Mouse (Mus musculus) ovary, postnatal 36 days (tissue): ENCODE data around the gene Fstl3.
"Not testable (repeated sequence)": the region's sequence is repeated elsewhere in the genome, so short reads cannot be mapped to it uniquely, and the experiment has no call there.

ENCODE experiments used
- DNase-seq: peaks from one replicate; pipeline ENCODE4 v3.0.0; 2022; ENCODE audit warnings: low spot score, mixed read lengths

The Fstl3 gene

DNA sequence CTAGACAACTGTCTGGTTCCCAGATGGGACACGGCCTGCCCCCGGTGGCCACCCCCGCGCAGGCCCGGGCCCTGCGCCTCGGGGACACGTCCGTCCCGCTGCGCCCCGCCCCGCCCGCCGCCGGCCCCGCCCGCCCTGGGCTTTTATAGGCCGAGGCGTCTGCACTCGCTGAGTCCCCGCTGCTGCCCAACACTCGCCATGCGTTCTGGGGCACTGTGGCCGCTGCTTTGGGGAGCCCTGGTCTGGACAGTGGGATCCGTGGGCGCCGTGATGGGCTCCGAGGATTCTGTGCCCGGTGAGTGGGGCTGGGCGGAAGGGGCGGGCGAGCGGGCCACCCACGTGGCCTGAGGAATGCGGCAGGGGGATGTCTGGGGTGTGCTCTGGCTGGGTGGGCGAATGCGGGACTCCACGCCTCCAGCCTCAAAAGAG, at the start of gene Fstl3:
TSS of gene Fstl3 (plus strand) at position 170 of the 429 bp plus-strand sequence.
- peak; percentile 41 for DNase-seq

DNA sequence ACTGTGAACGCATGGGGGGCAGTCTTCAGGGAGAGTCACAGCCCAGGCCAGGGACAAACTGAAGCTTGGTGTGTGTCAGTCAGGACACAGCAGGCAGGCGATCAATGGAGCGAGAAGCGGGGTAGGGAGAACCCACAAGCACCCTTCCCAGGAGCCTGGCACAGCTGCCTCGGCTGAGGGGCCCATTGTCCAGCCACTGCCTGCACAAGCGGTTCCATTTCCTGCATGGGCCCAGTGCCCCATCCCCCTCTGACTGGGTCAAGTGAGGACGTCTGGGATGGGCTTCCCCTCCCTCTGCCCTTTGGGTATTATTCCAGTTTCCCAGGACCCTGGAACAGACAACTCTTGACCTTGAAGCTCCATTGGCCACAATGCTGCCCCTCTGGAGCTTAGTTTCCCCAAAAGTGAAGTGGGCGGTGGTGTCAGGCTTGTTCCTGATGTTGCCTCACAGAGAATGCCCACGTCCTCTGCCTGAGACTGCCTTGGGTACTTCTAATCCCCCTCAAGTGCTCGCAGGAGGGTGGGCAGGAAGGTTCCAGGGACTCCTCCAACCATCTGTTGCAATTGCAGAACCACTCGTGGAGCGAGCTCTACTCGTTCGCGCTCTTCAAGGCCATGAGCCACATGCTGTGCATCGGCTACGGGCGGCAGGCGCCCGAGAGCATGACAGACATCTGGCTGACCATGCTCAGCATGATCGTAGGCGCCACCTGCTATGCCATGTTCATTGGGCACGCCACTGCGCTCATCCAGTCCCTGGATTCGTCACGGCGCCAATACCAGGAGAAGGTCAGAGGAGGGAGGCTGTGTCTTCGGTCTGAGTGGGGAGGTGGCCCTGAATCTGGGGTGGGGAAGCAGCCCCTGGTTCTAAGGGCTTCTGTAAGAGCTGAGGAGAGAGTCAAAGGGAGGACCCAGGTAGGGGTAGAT, 48.5 kb upstream of the Fstl3 start:
- no peak for DNase-seq

DNA sequence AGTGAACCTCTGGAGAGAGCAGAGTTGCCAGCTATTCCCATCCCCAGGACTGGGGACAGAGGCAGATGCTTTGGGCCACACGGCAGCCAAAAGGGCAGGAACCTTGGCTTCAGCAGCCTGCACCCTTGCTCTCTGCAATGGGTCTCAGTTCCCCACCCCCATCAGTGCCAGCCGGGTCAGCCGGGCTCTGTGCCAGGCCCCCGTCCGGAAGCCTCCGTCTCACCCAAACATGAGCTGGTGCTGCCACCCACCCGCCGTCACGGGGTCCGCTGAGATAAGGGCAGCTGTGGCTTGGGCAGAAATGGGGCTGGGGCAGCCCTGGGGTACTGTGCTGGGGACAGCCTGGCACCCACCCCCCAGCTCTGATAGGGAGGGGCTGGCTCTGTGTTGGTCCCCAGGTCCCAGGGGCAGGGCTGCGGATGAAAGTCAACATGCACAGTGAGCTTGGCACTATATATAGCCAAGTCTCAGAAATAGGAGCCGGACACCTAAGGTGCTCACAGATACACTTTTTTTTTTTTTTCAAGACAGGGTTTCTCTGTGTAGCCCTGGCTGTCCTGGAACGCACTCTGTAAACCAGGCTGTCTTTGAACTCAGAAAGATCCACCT, 47.6 kb upstream of the Fstl3 start:
- peak; percentile 53 for DNase-seq

DNA sequence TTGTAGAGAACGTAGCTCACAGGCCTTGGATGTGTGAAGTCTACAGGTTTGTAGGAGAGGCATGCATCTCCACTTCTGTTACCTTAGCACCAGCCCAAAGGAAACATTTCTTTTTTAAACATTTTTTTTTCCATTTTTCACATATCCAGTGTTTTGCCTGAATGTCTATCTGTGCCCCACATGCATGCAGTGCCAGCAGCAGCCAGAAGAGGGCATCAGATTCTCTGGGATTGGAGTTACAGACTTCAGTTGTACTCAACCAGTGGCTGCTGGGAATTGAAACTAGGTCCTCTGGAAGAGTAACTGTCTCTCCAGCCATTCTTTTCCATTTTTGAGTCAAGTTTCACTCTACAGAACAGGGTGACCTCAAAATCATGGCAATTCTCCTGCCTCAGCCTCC, 44.6 kb upstream of the Fstl3 start:
- no peak for DNase-seq

DNA sequence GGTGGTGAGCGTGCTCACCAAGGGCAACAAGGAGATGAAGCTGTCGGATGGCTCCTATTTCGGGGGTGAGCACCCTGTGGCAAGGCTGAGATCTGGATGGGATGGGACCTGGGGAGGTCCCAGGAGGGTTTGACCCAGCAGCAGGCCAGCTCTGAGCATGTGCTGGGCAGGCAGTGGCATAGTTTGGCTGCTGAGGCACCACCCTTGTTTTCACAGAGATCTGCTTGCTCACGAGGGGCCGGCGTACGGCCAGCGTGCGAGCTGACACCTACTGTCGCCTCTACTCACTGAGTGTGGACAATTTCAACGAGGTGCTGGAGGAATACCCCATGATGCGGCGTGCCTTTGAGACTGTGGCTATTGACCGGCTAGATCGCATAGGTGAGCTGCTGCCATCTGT, 43.2 kb upstream of the Fstl3 start:
- no peak for DNase-seq

DNA sequence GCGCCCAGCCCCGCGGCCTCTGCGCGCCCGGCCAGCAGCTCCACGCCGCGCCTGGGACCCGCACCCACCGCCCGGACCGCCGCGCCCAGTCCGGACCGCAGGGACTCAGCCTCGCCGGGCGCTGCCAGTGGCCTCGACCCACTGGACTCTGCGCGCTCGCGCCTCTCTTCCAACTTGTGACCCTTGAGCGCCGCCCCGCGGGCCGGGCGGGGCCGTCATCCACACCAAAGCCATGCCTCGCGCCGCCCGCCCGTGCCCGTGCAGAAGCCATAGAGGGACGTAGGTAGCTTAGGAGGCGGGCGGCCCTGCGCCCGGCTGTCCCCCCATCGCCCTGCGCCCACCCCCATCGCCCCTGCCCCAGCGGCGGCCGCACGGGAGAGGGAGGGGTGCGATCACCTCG, 41.7 kb upstream of the Fstl3 start:
- no peak for DNase-seq

DNA sequence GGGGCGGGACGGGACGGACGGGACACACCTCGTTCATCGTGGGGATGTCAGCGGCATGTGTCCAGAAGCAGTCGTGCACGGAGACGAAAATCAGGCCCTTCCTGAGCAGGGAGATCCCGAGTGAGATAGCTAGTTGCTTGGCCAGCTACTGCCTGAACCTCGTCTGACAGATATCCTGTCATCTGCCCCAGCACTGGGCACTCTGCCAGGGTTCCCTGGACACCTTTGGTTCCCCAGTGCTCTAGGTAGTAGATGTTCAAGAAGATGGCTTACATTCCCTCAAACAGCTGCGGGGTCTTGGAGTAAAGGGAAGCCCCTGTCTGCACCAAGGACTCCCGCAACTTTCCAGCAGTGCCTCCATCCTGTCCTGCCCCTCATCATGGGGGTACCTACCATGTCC, 40.4 kb upstream of the Fstl3 start:
- no peak for DNase-seq

DNA sequence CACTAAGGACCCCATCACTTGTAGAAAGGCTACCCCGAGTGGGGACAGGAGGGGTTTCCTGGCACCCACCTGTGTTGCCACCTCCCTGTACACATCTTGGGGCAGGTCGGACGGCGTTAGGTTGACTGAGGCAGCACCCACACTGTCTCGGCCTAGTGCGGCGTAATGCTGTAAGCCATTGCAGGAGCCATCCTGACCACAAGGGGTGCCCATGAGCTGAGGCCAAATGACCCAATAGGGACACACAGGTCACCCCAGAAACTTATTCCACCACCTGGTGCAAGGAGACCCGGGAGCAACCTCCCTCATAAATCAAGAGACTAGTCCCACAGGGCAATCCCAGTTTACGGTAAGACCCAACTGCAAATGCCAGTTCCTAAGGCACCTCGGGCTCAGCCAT, 38.8 kb upstream of the Fstl3 start:
- DNase-seq: no peak

DNA sequence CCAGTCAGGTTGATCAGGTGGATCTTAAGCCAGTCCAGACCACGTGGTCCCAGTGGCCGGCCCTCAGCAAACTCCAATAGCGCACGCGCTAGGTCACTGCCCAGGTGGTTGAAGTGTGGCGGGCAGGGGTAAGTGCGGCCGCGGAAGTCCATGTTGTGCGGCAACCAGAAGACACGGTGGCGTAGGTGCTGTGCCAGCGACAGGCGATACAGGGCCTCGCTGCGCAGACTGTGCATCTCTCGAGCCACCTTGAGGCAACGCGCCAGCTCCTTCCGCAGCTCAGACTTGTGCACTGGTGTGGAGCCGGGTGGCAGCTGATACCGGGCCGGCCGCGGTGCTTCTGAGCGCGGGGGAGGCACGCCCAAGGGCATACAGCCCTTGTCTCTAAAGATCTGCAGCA, 37.8 kb upstream of the Fstl3 start:
- DNase-seq: no peak

DNA sequence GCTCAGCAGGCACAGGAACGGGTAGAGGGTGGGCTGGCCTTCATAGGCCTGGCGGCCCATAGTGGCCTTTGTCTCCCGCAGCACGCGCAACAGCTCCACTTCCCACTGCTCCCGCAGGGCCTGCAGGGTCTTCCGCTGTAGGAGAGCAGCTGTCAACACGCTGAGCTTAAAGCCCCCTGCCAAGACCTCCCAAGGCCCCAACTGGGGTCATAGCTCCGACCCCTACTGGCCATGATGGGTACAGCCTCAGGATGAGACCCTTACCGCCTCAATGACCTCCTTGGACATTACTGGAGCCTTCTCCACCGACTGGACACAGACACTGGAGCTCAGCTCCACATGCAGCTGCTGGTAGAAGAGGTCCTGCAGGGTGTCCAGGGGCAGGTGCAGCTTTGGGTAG, 36.2 kb upstream of the Fstl3 start:
- no peak for DNase-seq

DNA sequence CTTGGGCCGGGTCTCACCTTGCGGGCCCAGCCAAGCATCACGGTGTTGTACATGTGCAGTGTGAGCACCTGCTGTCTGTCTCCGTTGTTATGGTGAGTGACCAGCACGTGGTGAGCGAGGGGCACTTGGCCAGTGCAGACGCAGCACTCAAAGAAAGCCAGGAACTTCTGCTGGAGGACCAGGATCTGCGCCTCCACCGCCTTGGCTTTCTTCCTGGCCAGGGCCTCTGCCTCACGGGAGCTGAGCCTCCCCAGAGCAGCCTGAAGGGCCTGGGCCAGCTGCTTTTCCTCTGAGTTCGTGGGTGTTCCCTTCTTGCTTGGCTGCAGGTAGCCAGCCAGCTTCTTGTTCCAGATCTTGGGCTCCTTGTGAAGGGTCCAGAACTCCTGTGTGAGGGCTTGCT, 33.9 kb upstream of the Fstl3 start:
- DNase-seq: no peak

DNA sequence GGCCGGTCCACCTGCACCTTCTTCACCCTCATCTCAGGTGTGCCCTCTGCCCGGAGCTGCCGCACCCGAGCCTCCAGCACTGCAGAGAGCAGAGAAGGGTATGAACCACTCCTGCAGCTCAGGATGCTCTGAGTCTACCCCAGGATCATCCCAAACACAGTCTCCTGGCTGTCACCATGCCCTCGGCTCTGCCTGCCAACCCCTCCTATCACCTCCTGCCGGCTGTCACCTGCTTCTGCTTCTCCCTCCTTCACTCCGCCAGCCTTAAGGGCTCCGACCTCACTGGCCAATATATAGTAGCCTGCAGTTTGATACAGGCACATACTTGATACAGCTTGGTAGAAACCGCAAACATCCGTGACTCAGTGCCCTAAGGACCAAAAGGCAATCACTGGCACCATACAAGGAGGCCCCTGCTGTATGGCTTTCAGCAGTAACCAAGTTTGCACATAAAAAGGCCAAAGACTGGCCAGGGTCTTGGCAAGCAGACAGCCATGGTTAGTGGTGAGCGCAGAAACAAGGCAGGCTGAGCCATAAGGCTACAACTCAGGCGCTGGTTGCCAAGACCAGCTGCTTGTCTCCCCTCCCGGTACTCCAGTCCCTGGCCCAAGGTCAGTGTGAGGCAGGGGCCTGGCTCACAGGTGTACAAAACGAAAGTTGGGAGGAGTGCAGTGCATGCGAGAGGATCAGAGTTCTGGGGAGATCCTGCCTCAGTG, 33.3 kb upstream of the Fstl3 start:
- no peak for DNase-seq

DNA sequence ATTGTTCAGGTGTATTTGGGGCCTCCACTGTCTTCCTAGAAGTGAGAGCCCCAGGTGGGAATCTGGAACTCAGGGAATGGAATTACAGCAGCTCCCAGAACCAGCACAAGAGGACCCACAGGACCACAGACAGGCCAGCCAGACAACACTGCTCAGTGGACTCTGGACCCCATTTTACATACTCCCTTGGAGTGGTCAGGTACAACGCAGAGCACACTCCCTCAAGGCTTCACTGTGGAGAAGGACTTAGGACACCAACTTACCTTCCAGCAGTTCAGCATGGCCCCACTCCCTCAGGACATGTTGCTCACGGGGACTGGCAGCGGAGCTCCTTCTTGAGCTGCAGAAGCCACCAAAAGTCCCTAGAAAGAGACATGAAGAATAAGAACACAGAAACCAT, 31.7 kb upstream of the Fstl3 start:
- no peak for DNase-seq

DNA sequence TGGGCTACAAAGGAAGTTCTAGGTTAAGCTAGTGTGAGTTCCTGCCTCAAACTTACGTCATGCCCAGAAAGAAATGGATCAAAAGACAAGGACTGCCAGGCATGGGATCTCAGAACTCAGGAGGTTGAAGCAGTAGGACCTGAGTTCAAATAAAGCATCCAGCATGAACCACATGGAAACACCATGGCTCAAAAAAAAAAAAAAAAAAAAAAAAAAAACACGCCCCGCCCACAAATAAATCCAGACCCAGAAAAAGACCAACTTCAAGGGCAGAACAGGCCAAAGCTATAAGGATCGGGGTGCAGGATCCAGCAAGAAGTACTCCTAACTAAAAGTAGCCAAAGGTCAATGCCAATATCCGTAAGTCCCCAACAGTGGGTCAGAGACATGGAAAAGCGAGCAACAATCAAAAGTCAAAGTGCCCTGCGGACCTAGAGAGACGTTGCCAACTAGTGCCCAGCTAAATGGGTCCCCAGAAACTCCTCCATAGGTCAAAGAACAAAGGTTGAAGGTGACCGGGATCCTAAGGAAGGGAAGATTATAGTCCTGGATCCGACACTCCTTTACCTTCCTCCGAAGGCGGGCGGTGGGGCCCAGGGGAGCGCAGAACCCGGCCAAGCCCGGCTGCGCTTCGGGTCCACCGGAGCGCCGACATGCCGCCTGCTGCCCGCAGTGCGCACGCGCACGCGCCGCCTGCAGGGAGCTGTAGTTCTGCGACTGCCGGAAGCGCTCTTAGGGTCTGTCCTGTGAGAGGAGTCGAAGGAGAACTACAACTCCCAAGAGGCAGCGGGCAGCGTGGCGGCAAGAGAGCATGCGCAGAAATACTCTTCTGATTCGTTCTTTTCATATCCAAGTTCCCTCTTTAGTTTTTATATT, 30.9 kb upstream of the Fstl3 start, which contains the start of gene Polrmt:
TSS of gene Polrmt (minus strand) at position 684 of the 876 bp plus-strand sequence.
- peak; percentile 94 for DNase-seq

DNA sequence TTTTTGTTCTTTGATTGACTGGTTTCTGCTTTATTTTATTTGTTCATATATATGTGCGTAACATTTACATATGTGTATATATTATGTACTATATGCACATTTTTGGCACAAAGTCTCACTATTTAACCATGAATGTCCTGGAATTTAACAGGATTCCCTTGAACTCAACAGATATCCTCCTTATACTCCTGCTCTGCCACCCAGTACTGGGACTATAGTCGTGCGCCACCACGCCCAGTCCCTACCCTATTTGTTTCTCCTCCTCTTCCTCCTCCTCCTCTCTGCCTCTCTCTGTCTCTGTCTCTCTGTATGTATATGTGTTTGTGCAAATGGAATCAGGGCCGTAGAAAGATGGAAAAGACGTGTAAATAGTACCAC, 30.3 kb upstream of the Fstl3 start:
- peak; percentile 3 for DNase-seq

DNA sequence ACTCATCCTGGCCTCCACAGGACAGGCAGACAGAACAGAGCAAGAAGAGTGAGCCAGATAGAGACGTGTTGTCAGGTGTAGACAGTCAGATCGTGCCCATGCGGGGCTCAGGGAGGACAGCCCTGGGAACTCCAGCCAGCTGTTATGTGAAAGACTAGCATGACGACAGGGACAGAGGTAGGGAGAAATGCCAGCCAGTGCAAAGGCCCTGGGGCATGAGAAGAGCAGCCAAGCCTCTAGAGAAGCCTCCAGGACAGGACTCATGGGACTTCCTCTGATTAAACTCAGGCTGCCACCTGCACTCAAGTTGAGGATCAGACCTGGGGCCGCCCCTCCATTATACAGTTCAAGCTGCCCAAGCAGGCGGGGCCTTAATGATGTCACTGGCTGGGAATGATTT, 28.6 kb upstream of the Fstl3 start:
- peak; percentile 3 for DNase-seq

DNA sequence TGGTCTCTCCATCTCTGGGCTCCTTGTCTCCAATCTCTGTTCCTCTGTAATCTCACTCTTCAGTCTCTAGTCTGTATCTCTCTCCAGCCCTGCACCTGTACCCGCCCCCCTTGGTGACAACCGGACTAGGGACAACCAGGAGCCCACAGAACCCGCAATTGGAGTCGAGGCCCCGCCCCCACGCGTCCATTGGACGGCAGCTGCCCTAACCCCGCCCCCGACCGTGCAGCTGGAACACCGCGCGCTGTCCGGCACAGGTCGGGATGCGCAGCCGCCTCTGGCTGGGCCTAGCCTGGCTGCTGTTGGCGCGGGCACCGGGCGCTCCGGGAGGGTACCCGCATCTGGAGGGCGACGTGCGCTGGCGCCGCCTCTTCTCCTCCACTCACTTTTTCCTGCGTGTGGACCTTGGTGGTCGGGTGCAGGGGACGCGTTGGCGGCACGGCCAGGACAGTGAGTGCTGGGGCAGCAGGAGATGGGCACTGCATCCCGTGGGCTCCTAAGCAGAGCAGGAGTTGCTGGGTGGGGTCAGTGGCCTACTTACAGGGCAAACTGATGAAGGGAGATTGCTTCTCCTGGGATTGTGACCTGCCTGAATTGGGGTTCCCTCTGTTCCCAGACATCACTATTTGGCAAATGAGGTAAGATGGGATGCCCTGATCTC, 22.1 kb upstream of the Fstl3 start, which contains the start of gene Fgf22:
TSS of gene Fgf22 (plus strand) at position 221 of the 661 bp plus-strand sequence.
- DNase-seq: peak; percentile 72

DNA sequence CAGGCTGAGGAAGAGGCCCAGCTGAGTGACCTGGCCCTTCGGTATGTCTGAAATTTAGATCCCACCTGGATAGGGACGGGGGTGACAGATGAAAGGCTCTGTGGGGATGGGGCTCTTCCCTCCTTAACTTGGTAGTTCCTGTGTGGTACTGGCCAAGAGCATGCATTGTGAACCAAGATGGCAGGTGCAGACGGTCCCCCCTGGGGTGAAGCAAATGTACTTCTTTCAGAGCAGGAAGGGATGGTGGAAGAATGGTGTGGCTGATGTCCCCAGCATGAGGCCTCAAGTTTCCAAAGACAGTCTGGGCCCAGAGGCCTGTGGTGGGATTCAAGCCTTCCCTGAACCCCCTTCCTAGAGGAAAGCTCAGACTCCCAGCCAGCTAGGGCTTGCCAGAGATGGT, 21.2 kb upstream of the Fstl3 start:
- DNase-seq: no peak

DNA sequence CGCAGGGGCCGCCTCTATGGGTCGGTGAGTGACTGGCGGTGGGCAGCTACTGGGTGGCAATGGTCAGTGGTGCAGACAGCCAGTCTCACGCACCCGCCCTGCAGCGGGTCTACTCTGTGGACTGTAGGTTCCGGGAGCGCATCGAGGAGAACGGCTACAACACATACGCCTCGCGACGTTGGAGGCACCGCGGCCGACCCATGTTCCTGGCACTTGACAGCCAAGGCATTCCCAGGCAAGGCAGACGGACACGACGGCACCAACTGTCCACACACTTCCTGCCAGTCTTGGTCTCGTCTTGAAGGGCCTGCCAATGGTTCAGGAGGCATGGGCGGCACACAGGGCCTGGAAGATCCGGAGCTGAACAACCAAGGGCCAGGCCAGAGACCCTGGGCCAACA, 20.4 kb upstream of the Fstl3 start:
- DNase-seq: no peak

DNA sequence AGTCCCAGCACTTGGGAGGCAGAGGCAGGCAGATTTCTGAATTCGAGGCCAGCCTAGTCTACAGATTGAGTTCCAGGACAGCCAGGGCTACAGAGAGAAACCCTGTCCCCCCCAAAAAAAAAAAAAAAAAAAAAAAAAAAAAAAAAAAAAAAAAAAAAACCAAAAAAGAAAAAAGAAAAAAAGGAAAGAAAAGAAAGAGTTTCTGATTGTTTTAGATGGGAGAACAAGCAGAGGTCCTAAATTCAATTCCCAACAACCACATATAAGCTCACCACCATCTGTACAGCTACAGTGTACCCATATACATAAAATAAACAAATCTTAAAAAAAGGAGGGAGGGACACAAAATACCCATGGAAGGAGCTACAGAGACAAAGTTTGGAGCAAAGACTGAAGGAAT, 17.4 kb upstream of the Fstl3 start:
- not testable (repeated sequence) for DNase-seq

DNA sequence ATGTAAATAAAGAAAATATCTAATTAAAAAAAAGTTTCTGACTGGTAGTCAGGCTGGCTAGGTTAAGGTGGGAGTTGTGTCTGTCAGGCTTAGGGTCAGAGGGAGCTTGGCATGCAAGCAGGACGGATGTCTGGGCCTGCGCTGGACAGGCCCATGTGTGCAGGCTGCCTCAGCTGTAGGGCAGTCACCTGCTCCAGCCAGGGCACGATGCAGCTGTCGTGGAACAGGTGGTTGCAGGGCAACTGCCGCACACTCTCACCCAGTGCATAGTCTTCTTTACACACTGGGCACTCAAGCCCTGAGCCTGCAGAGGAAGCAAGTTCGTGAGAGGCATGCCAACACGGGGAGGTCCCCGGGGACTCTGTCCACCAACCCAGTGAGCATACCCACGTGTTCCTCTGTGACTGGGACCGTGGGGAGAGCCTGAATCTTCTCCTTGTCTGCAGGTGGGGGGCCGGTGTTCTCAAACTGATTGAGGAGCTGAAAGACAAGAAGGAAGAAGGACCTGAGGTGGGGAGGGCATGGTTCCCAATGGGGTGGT, 16.4 kb upstream of the Fstl3 start:
- DNase-seq: no peak
